Mouse (Mus musculus) heart, postnatal 4 days (tissue): ENCODE data around the gene 1700017N19Rik. TPM values are rescaled to one million over a fixed set of nuclear protein-coding genes. Genes with fewer than 3 reads are reported as not detected.

Source experiments
- DNase-seq: peaks from one replicate; pipeline ENCODE4 v3.0.0; 2021
- total RNA-seq, 2 experiments: library from RNA; stranded (reverse); gene quantifications; 2 replicates each; pipeline ENCODE4 v1.2.3; 2021

1700017N19Rik gene
- total RNA-seq, 2 experiments from 2014 or later: not detected

GRCm38 (mm10) chr10:100661970-100662590, 71.8 kb downstream of the 1700017N19Rik start:
- no peak for DNase-seq

Other genes with a start within 250 kb of the 1700017N19Rik start
- gene Gm4302, start 249.6 kb upstream of the 1700017N19Rik start, total RNA-seq: not detected
- not detected for gene Gm4303, start 244.5 kb upstream of the 1700017N19Rik start, total RNA-seq
- not detected for gene Gm4305, start 239.4 kb upstream of the 1700017N19Rik start, total RNA-seq
- gene Gm4307, start 229.1 kb upstream of the 1700017N19Rik start, total RNA-seq: not detected
- not detected for gene Gm4312, start 207.9 kb upstream of the 1700017N19Rik start, total RNA-seq
- gene Tmtc3, start 103.1 kb upstream of the 1700017N19Rik start, total RNA-seq: 10 to 100 TPM; 23.1 to 28.4 TPM
- 1 to 10 TPM; 3.9 to 5.2 TPM for gene Cep290, start 102.9 kb upstream of the 1700017N19Rik start, total RNA-seq
- gene 4930430F08Rik, start 61 bp upstream of the 1700017N19Rik start, total RNA-seq: 1 to 10 TPM; 4.3 to 4.5 TPM